Mouse (Mus musculus): ENCODE measurements around the gene Nog. TPM values are rescaled to one million over a fixed set of nuclear protein-coding genes. Genes with fewer than 3 reads are reported as not detected.

The Nog gene
- polyA plus RNA-seq (2012; rRNA removed), result 6.7 and 7.7 TPM in 2 replicates

- Histone ChIP-seq H3K4me3 (replicated peaks; ENCODE audit: insufficient read depth, low read depth, low read length) (peak within 1 kb of the TSS; percentile 34), H3K27me3 (ENCODE audit: control insufficient read depth, insufficient read depth, low read length) (peaks cover 15% of the 10 kb centered on the region), H3K4me1 (ENCODE audit: control insufficient read depth, insufficient read depth, low read length) (no peaks in the 10 kb centered on the region), H3K27ac (ENCODE audit: insufficient read depth, low read length) (no peak within 1 kb of the TSS)
- WGBS, result under 1% methylated on average over 87 of the region's 97 CpGs
- TF ChIP-seq POLR2A (IDR thresholded peaks at IDR 0.05; ENCODE audit: borderline replicate concordance, insufficient read depth, low read length), result no peak
- DNase-seq, result peak; percentile 33 to 52
Measured at GRCm38 (mm10) chr11:89302056-89302815, at the start of gene Nog. Gene Nog, minus strand, starts transcription at chr11:89302332.

DNA sequence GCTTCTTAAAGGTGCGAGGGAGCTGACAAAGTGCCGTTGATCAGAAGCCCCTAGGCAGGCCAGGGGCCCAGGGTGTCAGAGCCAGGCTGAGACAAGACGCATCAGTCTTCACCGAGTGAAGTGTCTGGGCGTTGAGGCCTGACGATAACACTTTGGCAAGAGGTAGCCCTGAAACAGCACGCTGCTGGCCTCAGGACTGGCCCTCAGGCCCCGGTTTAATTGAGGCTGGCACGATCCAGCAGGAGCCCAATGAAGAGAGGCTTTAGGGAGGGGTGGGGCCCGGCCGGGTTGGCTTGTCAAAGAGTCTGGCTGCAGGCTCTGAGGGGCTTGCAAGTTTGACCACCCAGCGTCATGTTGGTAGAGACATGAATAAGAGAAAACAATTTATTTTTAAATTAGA is 38.1 kb upstream of the Nog start:
- Histone ChIP-seq H3K4me1 (ENCODE audit: control insufficient read depth, insufficient read depth, low read length) (peaks cover 6% of the 10 kb centered on the region; the same call in 1 of the 2 replicates), H3K4me3 (replicated peaks; ENCODE audit: insufficient read depth, low read depth, low read length) (no peak overlapping the region), H3K27me3 (ENCODE audit: control insufficient read depth, insufficient read depth, low read length) (no peaks in the 10 kb centered on the region), H3K27ac (ENCODE audit: insufficient read depth, low read length) (no peak overlapping the region)
- 18% methylated on average over 12 of the region's 12 CpGs for WGBS
- TF ChIP-seq CTCF (IDR thresholded peaks at IDR 0.05; ENCODE audit: borderline replicate concordance, insufficient read depth, low read depth, low read length) (no peak), POLR2A (IDR thresholded peaks at IDR 0.05; ENCODE audit: borderline replicate concordance, insufficient read depth, low read length) (no peak)
- no peak for DNase-seq

GRCm38 (mm10) chr11:89339783-89340182 is 37.7 kb upstream of the Nog start:
- no peak for DNase-seq
- no peak overlapping the region for H3K4me3 ChIP-seq (replicated peaks; ENCODE audit: insufficient read depth, low read depth, low read length)
- 46% methylated on average over 8 of the region's 8 CpGs for WGBS
- H3K27me3 ChIP-seq (ENCODE audit: control insufficient read depth, insufficient read depth, low read length), result no peaks in the 10 kb centered on the region
- H3K4me1 ChIP-seq (ENCODE audit: control insufficient read depth, insufficient read depth, low read length), result peaks cover 6% of the 10 kb centered on the region; the same call in 1 of the 2 replicates
- TF ChIP-seq CTCF (IDR thresholded peaks at IDR 0.05; ENCODE audit: borderline replicate concordance, insufficient read depth, low read depth, low read length) (no peak), POLR2A (IDR thresholded peaks at IDR 0.05; ENCODE audit: borderline replicate concordance, insufficient read depth, low read length) (no peak)
- no peak overlapping the region for H3K27ac ChIP-seq (ENCODE audit: insufficient read depth, low read length)

GRCm38 (mm10) chr11:89337910-89338309 is 35.8 kb upstream of the Nog start:
- Histone ChIP-seq H3K4me3 (replicated peaks; ENCODE audit: insufficient read depth, low read depth, low read length) (no peak overlapping the region), H3K4me1 (ENCODE audit: control insufficient read depth, insufficient read depth, low read length) (peaks cover 6% of the 10 kb centered on the region; the same call in 1 of the 2 replicates), H3K27ac (ENCODE audit: insufficient read depth, low read length) (no peak overlapping the region), H3K27me3 (ENCODE audit: control insufficient read depth, insufficient read depth, low read length) (no peaks in the 10 kb centered on the region)
- no peak for TF ChIP-seq CTCF (IDR thresholded peaks at IDR 0.05; ENCODE audit: borderline replicate concordance, insufficient read depth, low read depth, low read length)
- no peak for TF ChIP-seq POLR2A (IDR thresholded peaks at IDR 0.05; ENCODE audit: borderline replicate concordance, insufficient read depth, low read length)
- no peak for DNase-seq

DNA sequence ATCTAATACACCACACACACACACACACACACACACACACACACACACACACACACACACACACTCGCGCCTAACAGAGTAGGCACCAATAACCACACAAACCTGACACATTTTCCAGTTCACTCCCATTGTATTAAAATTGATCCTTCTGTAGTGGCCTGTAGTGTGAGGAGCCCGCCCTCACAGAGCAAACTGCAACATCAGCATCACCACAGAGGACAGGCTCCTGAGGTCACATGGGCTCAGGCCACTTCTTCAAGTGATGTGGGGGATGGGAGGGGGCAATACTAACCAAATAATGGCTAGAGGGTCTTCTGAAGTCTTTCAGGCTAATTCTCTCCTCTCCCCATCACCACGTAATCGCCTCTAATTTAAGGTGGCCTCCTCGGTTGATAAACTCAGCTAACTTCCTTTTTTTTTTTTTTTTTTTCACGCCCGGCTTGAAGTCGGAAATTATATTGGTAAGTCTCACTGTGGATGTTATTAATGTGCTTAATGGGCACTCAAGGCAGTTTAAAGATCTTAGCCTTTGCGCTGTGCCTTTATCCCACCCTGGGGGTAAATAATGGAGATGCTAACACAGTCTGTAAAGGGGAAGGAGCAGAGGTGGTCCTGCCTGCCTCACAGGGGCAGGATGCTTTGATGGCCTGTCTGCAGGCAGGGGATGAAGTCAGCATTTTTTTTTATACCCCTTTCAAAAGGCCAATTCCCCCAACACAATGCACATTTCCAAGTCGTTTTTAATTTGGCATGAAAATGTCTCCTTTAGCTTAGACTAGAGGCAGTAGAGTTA is 25.2 kb upstream of the Nog start:
- Histone ChIP-seq H3K4me1 (ENCODE audit: control insufficient read depth, insufficient read depth, low read length) (no peaks in the 10 kb centered on the region), H3K27me3 (ENCODE audit: control insufficient read depth, insufficient read depth, low read length) (no peaks in the 10 kb centered on the region), H3K27ac (ENCODE audit: insufficient read depth, low read length) (no peak overlapping the region), H3K4me3 (replicated peaks; ENCODE audit: insufficient read depth, low read depth, low read length) (no peak overlapping the region)
- no peak for TF ChIP-seq CTCF (IDR thresholded peaks at IDR 0.05; ENCODE audit: borderline replicate concordance, insufficient read depth, low read depth, low read length)
- no peak for TF ChIP-seq POLR2A (IDR thresholded peaks at IDR 0.05; ENCODE audit: borderline replicate concordance, insufficient read depth, low read length)
- 48% methylated on average over 11 of the region's 11 CpGs for WGBS
- DNase-seq, result no peak

DNA sequence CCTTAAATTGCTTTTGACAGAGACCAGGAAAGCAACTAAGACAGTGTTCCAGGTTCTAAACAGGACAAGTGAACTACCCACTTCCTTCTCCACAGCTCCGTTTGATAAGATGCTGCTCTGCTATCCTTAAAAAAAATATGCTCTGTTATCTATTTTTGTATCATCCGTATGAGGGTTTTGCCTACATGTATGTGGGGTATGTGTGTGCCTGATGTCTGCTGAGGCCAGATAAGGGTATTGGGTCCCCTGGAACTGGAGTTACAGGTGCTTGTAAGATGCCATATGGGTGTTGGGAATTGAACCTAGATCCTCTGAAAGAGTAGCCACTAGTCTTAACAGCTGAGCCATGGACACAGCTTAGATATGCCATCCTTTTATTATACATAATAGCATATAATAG is 19.6 kb upstream of the Nog start:
- TF ChIP-seq CTCF (IDR thresholded peaks at IDR 0.05; ENCODE audit: borderline replicate concordance, insufficient read depth, low read depth, low read length), result no peak
- TF ChIP-seq POLR2A (IDR thresholded peaks at IDR 0.05; ENCODE audit: borderline replicate concordance, insufficient read depth, low read length), result no peak
- Histone ChIP-seq H3K4me1 (ENCODE audit: control insufficient read depth, insufficient read depth, low read length) (no peaks in the 10 kb centered on the region), H3K27me3 (ENCODE audit: control insufficient read depth, insufficient read depth, low read length) (no peaks in the 10 kb centered on the region), H3K4me3 (replicated peaks; ENCODE audit: insufficient read depth, low read depth, low read length) (no peak overlapping the region), H3K27ac (ENCODE audit: insufficient read depth, low read length) (no peak overlapping the region)
- DNase-seq, result no peak
- 94% methylated on average over 2 of the region's 2 CpGs for WGBS

GRCm38 (mm10) chr11:89319675-89320074 is 17.5 kb upstream of the Nog start:
- 44% methylated on average over 6 of the region's 6 CpGs for WGBS
- Histone ChIP-seq H3K27ac (ENCODE audit: insufficient read depth, low read length) (no peak overlapping the region), H3K4me1 (ENCODE audit: control insufficient read depth, insufficient read depth, low read length) (no peaks in the 10 kb centered on the region), H3K27me3 (ENCODE audit: control insufficient read depth, insufficient read depth, low read length) (no peaks in the 10 kb centered on the region), H3K4me3 (replicated peaks; ENCODE audit: insufficient read depth, low read depth, low read length) (no peak overlapping the region)
- no peak for DNase-seq
- TF ChIP-seq CTCF (IDR thresholded peaks at IDR 0.05; ENCODE audit: borderline replicate concordance, insufficient read depth, low read depth, low read length) (no peak), POLR2A (IDR thresholded peaks at IDR 0.05; ENCODE audit: borderline replicate concordance, insufficient read depth, low read length) (no peak)

DNA sequence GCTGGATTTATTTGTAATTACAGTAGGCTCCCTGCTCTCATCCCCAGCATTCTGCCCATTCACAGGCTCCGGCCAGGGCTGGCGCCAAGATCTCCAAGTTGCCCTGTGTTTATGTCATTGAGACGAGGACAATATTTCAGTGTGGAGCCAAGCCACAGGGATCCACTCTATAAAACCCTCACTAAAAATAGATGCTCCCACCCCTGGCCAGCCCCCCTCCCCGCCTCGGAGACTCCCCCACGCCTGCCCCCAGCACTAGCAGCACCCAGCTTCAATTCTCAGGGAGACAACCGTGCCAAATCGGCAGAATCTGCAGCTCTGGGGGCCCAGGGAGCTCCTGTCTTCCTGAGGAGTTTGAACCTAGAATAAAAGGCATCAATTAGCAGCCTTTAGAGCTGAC is 16.2 kb upstream of the Nog start:
- 7% methylated on average over 8 of the region's 8 CpGs for WGBS
- no peak overlapping the region for H3K27ac ChIP-seq (ENCODE audit: insufficient read depth, low read length)
- H3K4me3 ChIP-seq (replicated peaks; ENCODE audit: insufficient read depth, low read depth, low read length), result no peak overlapping the region
- no peaks in the 10 kb centered on the region for H3K4me1 ChIP-seq (ENCODE audit: control insufficient read depth, insufficient read depth, low read length)
- DNase-seq, result no peak
- no peaks in the 10 kb centered on the region for H3K27me3 ChIP-seq (ENCODE audit: control insufficient read depth, insufficient read depth, low read length)
- TF ChIP-seq POLR2A (IDR thresholded peaks at IDR 0.05; ENCODE audit: borderline replicate concordance, insufficient read depth, low read length) (no peak), CTCF (IDR thresholded peaks at IDR 0.05; ENCODE audit: borderline replicate concordance, insufficient read depth, low read depth, low read length) (no peak)

All from cerebellum, adult 2 months (tissue).